Mouse (Mus musculus) liver, adult 10 weeks (tissue): ENCODE results near the gene Gps2. TPM values are rescaled to one million over a fixed set of nuclear protein-coding genes. Genes with fewer than 3 reads are reported as not detected.

Experiments used
- polyA plus RNA-seq: library from polyadenylated mRNA; stranded (reverse); fragments of 350-450 nt; fragmentation: Illumina TruSeq; extraction: RNeasy Lipid Tissue Mini Kit (QIAGEN cat#74804); gene quantifications from one replicate; pipeline ENCODE4 v1.2.3, GENCODE M21; 2014; ENCODE audit warnings: low read depth, low replicate concordance

The Gps2 gene
- 9.6 TPM for polyA plus RNA-seq

DNA sequence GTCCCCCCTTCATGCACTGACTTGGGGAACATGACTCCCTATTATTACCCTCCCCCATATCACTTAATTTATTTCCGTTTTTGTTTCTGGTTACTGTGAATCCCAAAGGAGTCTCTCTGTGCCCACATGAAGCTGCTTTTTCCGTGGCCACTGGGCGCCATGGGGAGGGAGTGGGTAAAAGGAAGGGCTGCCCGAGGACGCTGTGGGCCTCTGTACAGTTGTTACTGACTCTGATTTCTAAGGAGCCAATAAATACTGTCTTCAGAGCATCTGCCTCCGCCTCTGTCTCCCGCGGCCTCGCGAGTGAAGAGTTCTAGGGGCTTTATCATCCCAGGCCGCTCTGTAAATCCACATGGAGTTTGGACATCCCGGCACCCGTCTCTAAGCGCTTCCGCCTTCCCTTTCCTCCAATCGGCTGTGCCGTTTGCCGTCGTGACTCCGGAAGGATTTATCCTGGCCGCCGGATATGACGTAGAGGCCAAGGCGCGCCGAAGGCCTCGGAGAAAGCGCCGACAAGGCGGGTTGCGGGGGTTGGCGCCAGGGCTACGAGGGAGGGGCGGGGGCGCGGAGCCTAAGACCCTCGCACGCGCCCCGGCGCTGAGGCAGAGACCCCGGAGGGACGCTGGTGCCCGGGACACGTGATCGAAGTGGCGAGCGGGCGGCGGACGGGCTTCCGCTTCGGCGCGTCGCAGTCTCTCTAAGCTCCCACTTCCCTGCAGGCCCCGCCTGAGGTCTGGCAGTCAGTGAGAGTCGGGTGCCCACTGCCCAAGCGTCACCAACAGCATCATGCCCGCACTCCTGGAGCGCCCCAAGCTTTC lies at the start of gene Gps2:
Gene Gps2 (plus strand): TSS at position 335 of the 818 bp plus-strand sequence.

GRCm38 (mm10) chr11:69877878-69878277 lies 35.8 kb upstream of the Gps2 start, which contains the start of gene Tmem95:
TSS of gene Tmem95 (minus strand) at chr11:69878018.

DNA sequence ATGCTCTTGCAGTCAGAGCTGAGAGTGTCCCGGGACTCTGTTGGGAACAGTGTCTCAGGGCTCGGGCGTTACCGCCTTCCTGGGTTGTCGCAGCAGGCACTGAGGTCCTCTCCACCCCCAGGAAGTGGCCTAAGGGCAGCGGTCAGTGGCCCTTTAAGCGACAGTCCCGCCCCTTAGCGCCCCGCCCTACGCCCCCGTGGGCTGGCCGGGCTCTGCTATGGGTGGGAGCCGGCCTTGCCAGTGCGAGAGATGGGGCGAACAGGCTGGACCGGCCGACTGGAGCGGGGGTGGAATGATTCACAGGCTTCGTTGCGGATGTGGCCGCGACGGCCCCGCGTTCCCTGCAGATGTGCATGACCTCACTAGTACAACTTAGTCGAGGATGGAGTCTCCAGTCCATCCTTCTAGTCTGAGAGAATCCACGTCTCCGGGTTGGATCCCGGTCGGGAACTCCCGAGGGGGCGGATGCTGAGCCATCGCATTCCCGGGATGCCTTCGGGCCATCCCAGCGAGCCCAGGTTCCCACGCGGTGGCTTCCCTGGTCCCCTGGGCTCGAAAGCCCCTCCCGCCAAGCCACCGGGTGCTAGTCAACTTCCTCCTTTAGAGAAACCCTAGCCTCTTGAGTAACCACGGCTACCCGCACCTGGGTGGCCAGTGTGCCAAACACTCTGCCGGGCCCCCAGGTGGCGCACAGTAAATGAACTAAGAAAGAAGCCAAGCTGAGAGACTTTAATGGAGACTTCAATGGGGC lies 32.7 kb upstream of the Gps2 start, which contains the start of gene Kctd11:
Gene Kctd11 (minus strand): TSS at position 554 of the 751 bp plus-strand sequence.

DNA sequence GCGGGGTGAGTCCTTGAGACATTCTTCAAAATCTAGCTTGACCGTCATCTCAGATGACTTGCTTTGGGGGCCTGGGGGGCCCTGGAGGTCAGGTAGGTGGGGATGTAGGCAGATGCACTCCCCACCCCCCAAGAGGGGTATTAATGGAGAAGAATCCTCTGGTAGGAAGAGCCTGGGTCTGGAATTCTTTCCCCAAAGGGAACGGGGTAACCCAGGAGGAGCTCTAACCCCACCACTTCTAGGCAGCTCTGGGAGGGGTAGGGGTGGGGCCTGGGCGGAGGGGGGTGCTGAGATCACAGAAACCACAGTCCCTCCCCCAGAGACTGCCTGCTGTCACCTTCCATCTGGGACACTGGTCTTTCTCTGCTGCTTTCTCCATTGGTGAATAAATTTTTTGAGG lies 18.4 kb upstream of the Gps2 start, which contains the start of gene Acap1:
Gene Acap1 (minus strand): TSS at position 249 of the 400 bp plus-strand sequence.

DNA sequence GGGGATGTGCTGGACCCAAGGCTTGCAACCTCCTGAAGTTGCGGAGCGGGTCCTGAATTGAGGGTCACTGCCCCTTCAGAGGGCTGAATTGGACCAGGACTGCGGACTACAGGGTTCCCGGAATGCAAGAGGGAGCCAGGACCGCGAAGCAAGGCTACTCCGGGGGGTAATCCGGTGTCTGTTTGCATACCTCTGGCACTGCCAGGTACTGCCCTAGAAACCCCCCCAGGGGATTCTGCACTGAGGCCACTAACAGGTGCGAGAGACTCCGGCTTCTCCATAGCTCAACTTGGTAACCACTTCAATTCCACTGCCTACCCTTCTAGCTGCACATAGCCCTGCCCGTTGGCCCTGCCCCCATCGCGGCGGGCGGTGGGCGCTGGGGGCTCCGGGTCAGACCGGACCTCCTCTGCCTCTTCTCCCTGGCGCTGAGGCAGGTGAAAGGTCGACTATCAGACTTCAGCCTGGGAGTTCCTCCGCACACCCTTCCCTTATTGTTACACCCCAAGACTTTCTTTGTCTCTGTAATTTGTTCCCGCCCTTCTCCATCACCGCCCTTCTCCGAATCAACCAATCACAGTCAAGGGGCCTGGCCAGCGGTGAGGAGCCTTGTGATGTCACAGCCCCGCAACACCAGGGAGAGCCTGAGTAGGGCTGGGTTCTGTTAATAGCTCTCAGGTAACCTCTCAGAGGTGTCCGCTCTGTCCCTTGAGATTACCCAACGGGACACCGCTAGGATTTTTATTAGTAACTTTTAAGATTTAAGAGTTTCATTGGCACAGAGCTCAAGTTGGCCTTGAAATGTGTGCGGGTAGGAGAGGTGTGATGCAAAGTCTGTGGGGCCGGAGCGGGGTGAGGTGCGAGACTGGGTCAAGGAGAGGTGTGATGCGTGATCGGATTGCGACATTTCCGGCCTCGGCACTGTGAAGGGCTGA lies 12.9 kb upstream of the Gps2 start, which contains the start of the genes 2810408A11Rik and Neurl4:
Gene 2810408A11Rik (minus strand): TSS at position 517 of the 935 bp plus-strand sequence.
Gene Neurl4 (plus strand): TSS at position 602 of the 935 bp plus-strand sequence.

GRCm38 (mm10) chr11:69921114-69922011 lies 7.7 kb downstream of the Gps2 start, which contains the start of gene Eif5a:
TSS of gene Eif5a (minus strand) at chr11:69921958.

DNA sequence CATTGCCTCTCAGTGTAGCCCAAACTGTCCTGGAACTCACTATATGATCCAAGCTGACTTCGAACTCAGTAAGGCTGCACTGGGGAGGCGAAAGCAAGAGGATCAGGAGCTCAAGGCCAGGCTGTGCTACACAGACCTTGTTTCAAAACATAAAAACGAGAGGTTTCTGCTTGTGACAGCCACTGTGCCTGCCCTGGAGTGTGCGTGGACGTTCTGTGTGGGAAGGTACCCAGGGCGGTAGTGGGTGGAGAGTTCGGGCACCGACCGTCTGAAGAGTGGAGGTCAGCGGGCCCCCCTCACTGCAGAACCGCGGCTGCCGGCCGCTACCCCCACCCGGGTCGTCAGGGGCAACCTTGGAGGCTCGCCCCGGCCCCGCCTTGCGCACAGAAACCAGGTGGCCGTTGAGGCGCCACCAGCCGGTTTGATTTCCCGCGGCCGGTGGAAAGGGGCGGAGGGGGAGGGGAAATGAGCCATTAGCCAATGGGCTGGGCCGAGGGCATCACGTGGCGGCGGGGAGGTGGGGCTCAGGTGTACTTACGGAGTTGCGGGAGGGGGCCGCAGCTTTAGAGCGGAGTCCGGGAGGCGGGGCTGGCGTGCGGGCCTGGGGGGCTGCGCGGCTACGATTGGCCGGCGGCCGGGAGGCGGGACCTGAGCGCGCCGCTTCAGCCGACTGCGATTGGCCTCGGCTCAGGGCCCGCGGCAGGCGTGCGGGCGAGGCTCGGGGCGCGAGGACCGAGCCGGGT lies 21.6 kb downstream of the Gps2 start, which contains the start of gene Ybx2:
Gene Ybx2 (plus strand): TSS at position 660 of the 743 bp plus-strand sequence.

GRCm38 (mm10) chr11:69948066-69948762 lies 34.5 kb downstream of the Gps2 start, which contains the start of gene Slc2a4:
TSS of gene Slc2a4 (minus strand) at chr11:69948188.

DNA sequence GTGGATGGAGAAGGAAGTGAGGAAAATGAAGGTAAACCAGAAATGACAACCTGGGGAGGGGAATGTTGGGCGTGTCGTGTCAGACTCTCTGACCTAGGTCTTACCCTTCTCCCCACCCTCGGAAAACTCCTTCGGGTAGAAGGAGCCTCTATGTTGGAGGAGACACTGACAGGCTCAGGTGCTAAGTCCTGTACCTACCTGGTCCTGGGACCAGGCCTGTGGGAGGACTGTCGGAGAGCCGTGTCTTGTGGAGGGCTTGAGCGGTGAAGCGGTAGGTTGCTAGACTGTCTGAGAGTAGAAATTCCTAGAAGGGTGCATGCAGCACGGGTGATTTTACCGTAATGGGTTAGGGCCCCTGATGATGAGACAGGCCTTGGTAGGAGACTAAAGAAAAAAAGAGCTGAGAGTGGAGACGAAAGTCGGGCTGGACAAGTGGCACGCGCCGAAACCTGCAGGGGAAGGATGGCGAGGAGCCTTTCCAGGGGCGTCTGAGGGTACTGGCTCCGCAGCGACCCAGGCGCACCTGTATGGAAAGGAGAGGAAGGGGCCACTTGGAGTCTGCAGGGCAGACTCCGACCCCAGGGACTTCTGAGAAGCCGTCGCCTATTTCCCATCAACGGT lies 51.1 kb downstream of the Gps2 start, which contains the start of gene Cldn7:
Gene Cldn7 (plus strand): TSS at position 130 of the 621 bp plus-strand sequence.

Other genes with a start within 250 kb of the Gps2 start
- 3.8 TPM for gene Cd68, start 247.7 kb upstream of the Gps2 start, polyA plus RNA-seq
- gene Eif4a1, start 241.5 kb upstream of the Gps2 start, polyA plus RNA-seq, result 340 TPM
- gene Senp3, start 231.8 kb upstream of the Gps2 start, polyA plus RNA-seq, result 33.7 TPM
- 2.8 TPM for gene Tnfsf13, start 228.1 kb upstream of the Gps2 start, polyA plus RNA-seq
- gene Tnfsf12, start 218.0 kb upstream of the Gps2 start, polyA plus RNA-seq, result 1.5 TPM
- gene Tnfsfm13, start 217.8 kb upstream of the Gps2 start, polyA plus RNA-seq, result not detected
- 7.7 TPM for gene Polr2a, start 155.3 kb upstream of the Gps2 start, polyA plus RNA-seq
- gene Slc35g3, start 151.9 kb upstream of the Gps2 start, polyA plus RNA-seq, result not detected
- gene Zbtb4, start 148.0 kb upstream of the Gps2 start, polyA plus RNA-seq, result 4.1 TPM
- 0.58 TPM for gene Chrnb1, start 117.9 kb upstream of the Gps2 start, polyA plus RNA-seq
- gene Fgf11, start 112.0 kb upstream of the Gps2 start, polyA plus RNA-seq, result 0.29 TPM
- gene Tmem102, start 108.3 kb upstream of the Gps2 start, polyA plus RNA-seq, result 3.6 TPM
- gene Gm39566, start 98.6 kb upstream of the Gps2 start, polyA plus RNA-seq, result not detected
- not detected for gene Spem2, start 95.4 kb upstream of the Gps2 start, polyA plus RNA-seq
- gene Spem1, start 91.7 kb upstream of the Gps2 start, polyA plus RNA-seq, result not detected
- 0.11 TPM for gene Nlgn2, start 76.1 kb upstream of the Gps2 start, polyA plus RNA-seq
- gene Tmem256, start 75.4 kb upstream of the Gps2 start, polyA plus RNA-seq, result 58.8 TPM
- 1.1 TPM for gene Plscr3, start 67.5 kb upstream of the Gps2 start, polyA plus RNA-seq
- gene Tnk1, start 55.2 kb upstream of the Gps2 start, polyA plus RNA-seq, result not detected
- gene Tmem95, start 35.9 kb upstream of the Gps2 start, polyA plus RNA-seq, result not detected
- gene Kctd11, start 32.5 kb upstream of the Gps2 start, polyA plus RNA-seq, result 0.42 TPM
- 0.40 TPM for gene Acap1, start 18.3 kb upstream of the Gps2 start, polyA plus RNA-seq
- not detected for gene 2810408A11Rik, start 12.9 kb upstream of the Gps2 start, polyA plus RNA-seq
- 3.0 TPM for gene Neurl4, start 12.8 kb upstream of the Gps2 start, polyA plus RNA-seq
- gene Eif5a, start 8.1 kb downstream of the Gps2 start, polyA plus RNA-seq, result 155 TPM
- gene Ybx2, start 21.9 kb downstream of the Gps2 start, polyA plus RNA-seq, result not detected
- not detected for gene Slc2a4, start 34.3 kb downstream of the Gps2 start, polyA plus RNA-seq
- 0.40 TPM for gene Cldn7, start 50.9 kb downstream of the Gps2 start, polyA plus RNA-seq
- gene Ctdnep1, start 67.3 kb downstream of the Gps2 start, polyA plus RNA-seq, result 25.5 TPM
- 9.7 TPM for gene Elp5, start 68.6 kb downstream of the Gps2 start, polyA plus RNA-seq
- gene Gabarap, start 77.3 kb downstream of the Gps2 start, polyA plus RNA-seq, result 367 TPM
- 7.1 TPM for gene Phf23, start 81.9 kb downstream of the Gps2 start, polyA plus RNA-seq
- gene Dvl2, start 86.7 kb downstream of the Gps2 start, polyA plus RNA-seq, result 0.37 TPM
- gene Acadvl, start 101.5 kb downstream of the Gps2 start, polyA plus RNA-seq, result 60.6 TPM
- 0.13 TPM for gene Dlg4, start 103.1 kb downstream of the Gps2 start, polyA plus RNA-seq
- gene Asgr1, start 140.2 kb downstream of the Gps2 start, polyA plus RNA-seq, result 171 TPM
- gene Asgr2, start 178.8 kb downstream of the Gps2 start, polyA plus RNA-seq, result 93.1 TPM
- gene Mgl2, start 216.4 kb downstream of the Gps2 start, polyA plus RNA-seq, result 0.24 TPM
- 0.37 TPM for gene Clec10a, start 242.3 kb downstream of the Gps2 start, polyA plus RNA-seq